Mouse (Mus musculus) heart, embryonic 10.5 days (tissue): Measurements from ENCODE around the gene Rasgef1a. TPM values are rescaled to one million over a fixed set of nuclear protein-coding genes. Genes with fewer than 3 reads are reported as not detected.

Experiments used
- DNase-seq: peaks from one replicate; pipeline ENCODE4 v3.0.0-alpha.2; 2017; ENCODE audit warnings: low spot score
- H3K27ac ChIP-seq: fragments of 300-500 bp; sonication (generic); 2 replicates; pipeline ENCODE4 v1.5.1; 2016; ENCODE audit warnings: mild to moderate bottlenecking
- H3K27me3 ChIP-seq: fragments of 300-500 bp; sonication (generic); 2 replicates; pipeline ENCODE4 v1.6.1; 2016; ENCODE audit warnings: mild to moderate bottlenecking; ENCODE audit not compliant: poor library complexity, insufficient read depth, severe bottlenecking
- H3K36me3 ChIP-seq: fragments of 300-500 bp; sonication (generic); 2 replicates; pipeline ENCODE4 v1.6.1; 2016; ENCODE audit warnings: mild to moderate bottlenecking, moderate library complexity
- H3K4me1 ChIP-seq: fragments of 300-500 bp; sonication (generic); 2 replicates; pipeline ENCODE4 v1.6.1; 2016; ENCODE audit warnings: mild to moderate bottlenecking
- H3K4me3 ChIP-seq: fragments of 300-500 bp; sonication (generic); 2 replicates; pipeline ENCODE4 v1.5.1; 2016; ENCODE audit warnings: mild to moderate bottlenecking, moderate library complexity
- H3K9me3 ChIP-seq: fragments of 300-500 bp; sonication (generic); 2 replicates; pipeline ENCODE4 v1.6.1; 2016; ENCODE audit warnings: mild to moderate bottlenecking, moderate library complexity
- WGBS: fragments of 180-500 bp; shearing (Covaris S2); methylation state at CpG from one replicate; pipeline ENCODE4 v1.1.7; 2016; 5-methylcytosine and 5-hydroxymethylcytosine counted together
- polyA plus RNA-seq: library from polyadenylated mRNA; unstranded; fragments of >200 nt; fragmentation: Nextera tagmentation; extraction: Ambion mirVana; gene quantifications from 2 replicates; pipeline ENCODE4 v1.2.1, GENCODE M21; 2016

The Rasgef1a gene
- polyA plus RNA-seq, 1 experiment from 2014 or later, result 0.35 TPM

GRCm38 (mm10) chr6:118036866-118037265 is 25.6 kb downstream of the Rasgef1a start:
- no peak for DNase-seq
- H3K9me3 ChIP-seq, result no peaks in the 10 kb centered on the region
- WGBS, result 67% methylated on average over 5 of the region's 5 CpGs
- no peak overlapping the region for H3K4me3 ChIP-seq
- no peak overlapping the region for H3K27ac ChIP-seq
- peaks cover 4% of the 10 kb centered on the region; the same call in 1 of the 2 replicates for H3K4me1 ChIP-seq
- H3K36me3 ChIP-seq, result no peaks in the 10 kb centered on the region
- H3K27me3 ChIP-seq, result no peaks in the 10 kb centered on the region

DNA sequence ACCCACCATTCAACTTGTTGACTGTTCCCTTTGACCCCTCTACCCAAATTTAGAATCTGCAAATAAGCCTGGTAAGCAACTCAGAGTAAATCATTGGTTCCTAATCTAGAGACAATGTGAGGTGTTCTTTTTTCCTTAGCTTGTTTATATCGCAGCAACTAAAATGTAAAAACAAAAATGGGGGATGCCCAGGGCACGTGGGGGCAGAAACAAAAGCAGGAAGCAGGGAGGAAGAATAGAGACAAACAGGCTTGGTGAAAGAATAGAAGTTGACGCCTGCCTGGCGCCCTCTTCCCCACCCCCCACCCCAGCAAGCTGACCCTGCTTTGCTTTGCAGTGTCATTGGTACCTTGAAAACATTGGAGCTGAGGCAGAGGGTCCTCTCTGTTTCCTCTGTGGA is 33.9 kb downstream of the Rasgef1a start:
- peaks cover 13% of the 10 kb centered on the region for H3K4me1 ChIP-seq
- WGBS, result 52% methylated on average over 4 of the region's 4 CpGs
- H3K4me3 ChIP-seq, result no peak overlapping the region
- H3K9me3 ChIP-seq, result no peaks in the 10 kb centered on the region
- H3K36me3 ChIP-seq, result no peaks in the 10 kb centered on the region
- peak; percentile 3 for DNase-seq
- H3K27me3 ChIP-seq, result 0 out of 2 replicates have a peak, but pooled peaks cover 3% of the 10 kb centered on the region
- H3K27ac ChIP-seq, result no peak overlapping the region

- Histone ChIP-seq H3K27ac (peak overlapping the region; percentile 38; the same call in 1 of the 2 replicates), H3K36me3 (no peaks in the 10 kb centered on the region), H3K4me3 (no peak overlapping the region), H3K9me3 (no peaks in the 10 kb centered on the region), H3K27me3 (0 out of 2 replicates have a peak, but pooled peaks cover 3% of the 10 kb centered on the region), H3K4me1 (peaks cover 17% of the 10 kb centered on the region)
- peak; percentile 58 for DNase-seq
- WGBS, result 43% methylated on average over 7 of the region's 7 CpGs
Measured at GRCm38 (mm10) chr6:118045892-118046291, 34.7 kb downstream of the Rasgef1a start.

DNA sequence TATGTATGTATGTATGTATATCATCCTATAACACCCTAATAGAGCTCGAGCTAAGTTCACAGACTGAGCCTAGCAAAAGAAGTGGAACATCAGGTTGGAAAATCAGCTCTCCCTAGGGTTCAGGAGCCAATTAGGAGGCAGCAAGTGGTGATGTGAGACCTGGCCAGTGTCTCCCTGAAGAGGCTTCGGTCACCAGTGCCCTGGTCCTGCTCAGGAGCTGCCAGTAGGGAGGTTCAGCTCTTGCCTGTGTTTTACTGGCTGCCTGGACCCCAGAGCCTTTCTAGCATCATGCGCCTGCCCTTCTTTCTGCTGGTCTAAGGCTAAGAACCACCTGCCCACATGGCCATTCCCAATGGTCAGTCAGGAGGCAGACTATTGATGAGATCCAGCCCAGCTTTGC is 35.3 kb downstream of the Rasgef1a start:
- peak; percentile 71 for DNase-seq
- Histone ChIP-seq H3K4me3 (no peak overlapping the region), H3K27me3 (0 out of 2 replicates have a peak, but pooled peaks cover 3% of the 10 kb centered on the region), H3K9me3 (no peaks in the 10 kb centered on the region), H3K27ac (no peak overlapping the region), H3K4me1 (peaks cover 23% of the 10 kb centered on the region), H3K36me3 (no peaks in the 10 kb centered on the region)
- WGBS, result 72% methylated on average over 3 of the region's 3 CpGs

- no peak for DNase-seq
- Histone ChIP-seq H3K4me3 (no peak overlapping the region), H3K9me3 (no peaks in the 10 kb centered on the region), H3K27ac (no peak overlapping the region), H3K27me3 (0 out of 2 replicates have a peak, but pooled peaks cover 3% of the 10 kb centered on the region), H3K36me3 (no peaks in the 10 kb centered on the region), H3K4me1 (peaks cover 27% of the 10 kb centered on the region)
Measured at GRCm38 (mm10) chr6:118046924-118047323, 35.7 kb downstream of the Rasgef1a start.

DNA sequence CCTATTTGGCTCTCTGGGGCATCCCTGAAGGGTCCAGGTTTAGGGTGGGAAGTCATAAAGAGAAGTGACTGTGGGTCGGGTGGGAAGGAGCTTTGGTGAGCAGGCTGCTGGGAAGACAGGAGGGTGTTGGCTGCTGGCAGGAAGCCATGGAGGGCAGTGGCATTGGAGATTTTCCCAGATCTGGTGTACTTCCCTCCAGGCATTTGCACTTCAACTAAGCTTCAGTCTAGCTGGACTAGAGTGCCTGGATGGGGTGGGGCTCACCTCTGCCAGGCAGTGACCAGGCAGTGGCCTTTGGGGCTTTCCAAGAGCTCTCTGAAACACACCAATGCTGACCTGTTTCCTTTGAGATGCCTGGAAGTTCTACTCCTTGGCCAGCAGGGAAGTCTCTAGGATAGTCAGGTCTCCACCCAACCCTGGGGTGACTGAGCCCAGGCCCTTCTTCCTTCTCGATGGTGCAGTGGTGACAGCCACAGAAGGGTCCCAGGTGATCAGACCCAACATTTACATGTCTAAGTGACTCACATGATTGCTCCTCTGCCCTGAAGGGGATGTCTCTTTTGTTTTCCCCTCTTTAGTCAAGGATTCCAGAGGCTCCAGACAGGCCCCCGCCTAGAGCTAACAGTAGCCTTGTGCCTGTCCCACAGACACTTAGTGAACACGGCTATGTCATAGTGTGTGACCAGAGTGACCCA is 36.7 kb downstream of the Rasgef1a start:
- Histone ChIP-seq H3K4me1 (peaks cover 33% of the 10 kb centered on the region), H3K36me3 (no peaks in the 10 kb centered on the region), H3K27me3 (0 out of 2 replicates have a peak, but pooled peaks cover 3% of the 10 kb centered on the region), H3K9me3 (no peaks in the 10 kb centered on the region), H3K4me3 (no peak overlapping the region), H3K27ac (no peak overlapping the region)
- 73% methylated on average over 4 of the region's 4 CpGs for WGBS
- DNase-seq, result no peak

DNA sequence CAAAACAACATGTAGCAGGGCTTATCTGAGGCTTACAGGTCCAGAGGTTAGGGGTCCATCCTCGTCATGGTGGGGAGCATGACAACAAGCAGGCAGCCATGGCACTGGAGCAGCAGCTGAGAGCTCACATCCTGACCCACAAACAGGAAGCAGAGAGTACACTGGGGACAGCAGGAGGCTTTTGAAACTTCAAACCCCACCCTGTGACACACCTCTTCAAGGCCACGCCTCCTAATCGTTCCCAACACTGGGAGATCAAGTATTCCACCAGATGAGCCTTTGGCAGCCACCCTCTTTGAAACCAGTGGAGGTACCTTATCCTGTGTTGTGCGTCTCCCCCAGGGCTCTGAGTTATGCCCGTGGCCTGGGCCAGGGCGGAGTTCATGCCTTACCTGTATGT is 38.5 kb downstream of the Rasgef1a start:
- no peaks in the 10 kb centered on the region for H3K9me3 ChIP-seq
- H3K4me1 ChIP-seq, result peaks cover 33% of the 10 kb centered on the region
- no peak for DNase-seq
- no peak overlapping the region for H3K4me3 ChIP-seq
- no peaks in the 10 kb centered on the region for H3K36me3 ChIP-seq
- no peak overlapping the region for H3K27ac ChIP-seq
- 0 out of 2 replicates have a peak, but pooled peaks cover 3% of the 10 kb centered on the region for H3K27me3 ChIP-seq
- WGBS, result 83% methylated on average over 6 of the region's 6 CpGs

DNA sequence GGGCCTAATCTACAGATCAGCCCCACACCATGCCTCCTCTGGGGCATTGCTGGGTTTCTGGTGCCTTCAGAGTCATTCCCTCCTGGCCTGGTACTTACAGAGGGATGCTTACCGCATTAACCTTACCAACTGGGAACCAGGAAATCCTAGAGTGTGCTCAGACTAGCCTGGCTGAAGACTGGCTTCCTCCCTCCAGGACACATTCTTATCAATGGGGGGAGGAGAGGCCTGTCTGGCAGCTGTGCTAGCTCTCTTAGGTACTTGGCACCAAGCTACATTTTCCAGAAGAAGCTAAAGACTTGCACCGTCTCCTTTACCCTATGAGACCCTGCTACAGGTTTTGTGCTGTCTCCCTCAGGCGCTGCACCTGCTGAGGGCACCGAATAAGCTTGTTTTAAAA is 40.2 kb downstream of the Rasgef1a start:
- Histone ChIP-seq H3K4me1 (peaks cover 20% of the 10 kb centered on the region), H3K36me3 (no peaks in the 10 kb centered on the region), H3K27ac (peak overlapping the region; percentile 53), H3K27me3 (0 out of 2 replicates have a peak, but pooled peaks cover 3% of the 10 kb centered on the region), H3K4me3 (0 out of 2 replicates have a peak overlapping the region, but pooled peaks have one; percentile 12), H3K9me3 (no peaks in the 10 kb centered on the region)
- WGBS, result 28% methylated on average over 4 of the region's 4 CpGs
- no peak for DNase-seq

DNA sequence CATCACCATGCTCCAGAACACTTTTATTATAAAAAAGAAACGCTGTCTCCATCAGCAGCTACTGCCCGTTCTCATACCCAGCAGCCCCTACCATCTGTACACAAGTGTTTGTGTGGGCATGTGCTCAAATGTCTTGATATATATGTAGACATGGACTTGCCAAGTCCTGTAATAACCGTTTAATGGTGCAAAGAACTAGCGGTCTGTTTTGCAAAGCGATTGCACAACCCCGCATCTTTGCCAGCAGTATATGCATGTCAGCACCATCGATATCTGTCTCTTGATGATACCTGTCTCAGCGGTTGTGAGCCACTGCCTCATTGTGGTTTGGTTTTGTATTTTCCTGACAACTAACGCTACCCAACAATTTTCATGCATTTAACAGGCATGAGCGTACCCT is 44.0 kb downstream of the Rasgef1a start:
- peaks cover 20% of the 10 kb centered on the region for H3K4me1 ChIP-seq
- H3K27ac ChIP-seq, result no peak overlapping the region
- no peaks in the 10 kb centered on the region for H3K9me3 ChIP-seq
- no peaks in the 10 kb centered on the region for H3K27me3 ChIP-seq
- H3K36me3 ChIP-seq, result no peaks in the 10 kb centered on the region
- 89% methylated on average over 10 of the region's 10 CpGs for whole genome bisulfite sequencing
- DNase-seq, result no peak
- H3K4me3 ChIP-seq, result no peak overlapping the region

DNA sequence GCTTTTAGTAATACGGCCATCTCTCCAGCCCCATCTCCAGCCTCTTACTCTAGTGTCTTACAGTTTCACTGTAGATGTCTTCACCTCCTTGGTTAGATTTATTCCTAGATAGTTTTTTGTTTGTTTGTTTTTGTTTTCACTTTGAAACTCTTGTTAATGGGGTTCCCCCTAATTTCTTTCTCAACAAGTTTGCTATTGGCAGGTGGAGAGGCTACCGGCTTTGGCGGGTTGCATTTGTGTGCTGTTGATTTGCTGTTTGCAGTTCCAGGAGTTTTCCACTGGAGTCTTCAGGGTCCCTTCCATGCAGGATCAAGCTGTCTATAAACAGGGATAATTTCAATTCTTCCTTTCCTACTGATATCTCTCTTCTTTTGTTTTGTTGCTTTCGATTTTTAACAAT is 50.0 kb downstream of the Rasgef1a start:
- Histone ChIP-seq H3K9me3 (no peaks in the 10 kb centered on the region), H3K27ac (no peak overlapping the region), H3K36me3 (no peaks in the 10 kb centered on the region), H3K27me3 (peaks cover 26% of the 10 kb centered on the region), H3K4me3 (no peak overlapping the region), H3K4me1 (peaks cover 14% of the 10 kb centered on the region)
- WGBS, result 84% methylated on average over 4 of the region's 4 CpGs
- no peak for DNase-seq

- Histone ChIP-seq H3K4me3 (no peak overlapping the region), H3K36me3 (no peaks in the 10 kb centered on the region), H3K27me3 (peaks cover 46% of the 10 kb centered on the region), H3K4me1 (peaks cover 23% of the 10 kb centered on the region), H3K9me3 (no peaks in the 10 kb centered on the region), H3K27ac (no peak overlapping the region)
- DNase-seq, result no peak
- 64% methylated on average over 5 of the region's 5 CpGs for WGBS
Measured at GRCm38 (mm10) chr6:118063266-118063665, 52.0 kb downstream of the Rasgef1a start.

GRCm38 (mm10) chr6:118064968-118065530 is 53.8 kb downstream of the Rasgef1a start:
- Histone ChIP-seq H3K27me3 (peaks cover 50% of the 10 kb centered on the region), H3K4me1 (peaks cover 23% of the 10 kb centered on the region), H3K9me3 (no peaks in the 10 kb centered on the region), H3K4me3 (no peak overlapping the region), H3K36me3 (no peaks in the 10 kb centered on the region), H3K27ac (no peak overlapping the region)
- WGBS, result 15% methylated on average over 7 of the region's 7 CpGs
- DNase-seq, result no peak

DNA sequence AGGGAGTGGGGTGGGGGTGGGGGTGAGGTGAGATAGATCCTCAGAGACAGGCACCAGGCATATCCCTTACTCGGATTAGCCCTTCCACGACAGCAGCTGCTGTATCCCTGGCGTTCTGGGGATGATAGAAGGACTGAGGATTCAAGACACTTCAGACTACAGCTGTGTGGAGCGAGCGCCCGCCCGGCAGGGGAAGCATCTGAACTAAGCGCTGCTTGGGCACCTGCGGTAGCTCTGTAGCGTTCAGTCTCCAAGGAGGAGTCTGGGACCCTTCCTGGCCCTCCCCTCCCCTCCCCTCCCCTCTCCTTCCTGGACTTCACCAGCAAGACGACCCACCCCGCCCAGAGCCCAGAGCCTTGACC is 54.6 kb downstream of the Rasgef1a start:
- no peaks in the 10 kb centered on the region for H3K9me3 ChIP-seq
- H3K27ac ChIP-seq, result peak overlapping the region; percentile 76
- peaks cover 53% of the 10 kb centered on the region for H3K27me3 ChIP-seq
- no peak for DNase-seq
- peaks cover 23% of the 10 kb centered on the region for H3K4me1 ChIP-seq
- 2% methylated on average over 12 of the region's 12 CpGs for whole genome bisulfite sequencing
- no peaks in the 10 kb centered on the region for H3K36me3 ChIP-seq
- peak overlapping the region; percentile 71 for H3K4me3 ChIP-seq
